Mouse (Mus musculus): ENCODE measurements around the gene Scaf1. TPM values are rescaled to one million over a fixed set of nuclear protein-coding genes. Genes with fewer than 3 reads are reported as not detected.
"Not testable (repeated sequence)": the region's sequence is repeated elsewhere in the genome, so short reads cannot be mapped to it uniquely, and the experiment has no call there.

Scaf1 gene
- polyA plus RNA-seq, 1 experiment from 2014 or later = 42.1 TPM

DNA sequence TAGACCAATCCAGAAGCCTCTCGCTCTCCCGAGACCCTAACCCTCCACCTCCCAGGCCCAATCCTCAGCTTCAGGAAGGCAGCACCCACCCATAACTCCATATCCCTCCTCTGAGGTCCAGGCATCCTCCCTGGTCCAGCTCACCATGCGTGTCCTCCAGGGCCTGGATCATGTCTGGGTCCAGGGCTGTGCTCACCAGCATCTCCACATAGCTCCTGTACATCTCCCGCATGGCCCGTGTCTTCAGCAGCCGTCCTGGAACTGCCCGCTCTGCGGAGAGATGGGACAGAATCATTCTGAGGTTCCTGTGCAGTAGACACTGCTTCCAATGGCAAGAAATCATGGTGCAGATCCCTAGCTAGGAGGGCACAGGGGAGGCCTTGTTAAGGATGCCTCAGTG lies 14.7 kb upstream of the Scaf1 start:
- H3K9me3 ChIP-seq (ENCODE audit: control insufficient read depth, low read length) = no peaks in the 10 kb centered on the region
- H3K27ac ChIP-seq (ENCODE audit: low read length) = no peak overlapping the region
- H3K4me3 ChIP-seq (replicated peaks; ENCODE audit: low read length) = no peak overlapping the region
- H3K27me3 ChIP-seq (replicated peaks; ENCODE audit: control insufficient read depth, insufficient read depth, low read length) = no peaks in the 10 kb centered on the region
- no peaks in the 10 kb centered on the region for H3K4me1 ChIP-seq (replicated peaks; ENCODE audit: control insufficient read depth, insufficient read depth, low read length)
- H3K4me2 ChIP-seq (ENCODE audit: low read length) = no peak overlapping the region
- no peak for ATAC-seq
- WGBS = 94% methylated on average over 8 of the region's 8 CpGs
- peaks cover 53% of the 10 kb centered on the region for H3K36me3 ChIP-seq (ENCODE audit: control insufficient read depth, insufficient read depth)
- no peak overlapping the region for H3K9ac ChIP-seq (replicated peaks; ENCODE audit: low read depth, low read length)

DNA sequence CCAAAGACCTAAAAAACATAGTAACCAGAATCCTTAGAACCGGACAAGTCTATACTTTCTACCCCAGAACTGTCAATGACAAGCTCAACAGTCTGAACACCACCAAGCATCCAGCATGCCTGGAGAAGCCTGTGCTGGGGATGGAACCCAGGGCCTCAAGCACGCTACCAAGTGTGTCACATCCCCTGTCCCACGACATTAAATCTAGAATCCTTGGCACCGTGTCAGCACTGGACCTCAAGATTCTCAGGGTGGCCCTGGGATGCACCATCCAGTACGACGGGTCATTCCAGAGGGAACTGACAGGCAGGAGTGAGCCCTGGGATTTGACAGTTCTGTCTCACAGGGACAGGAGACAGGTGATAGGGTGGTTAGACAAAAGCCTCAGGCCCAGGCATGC lies 13.8 kb upstream of the Scaf1 start:
- H3K27me3 ChIP-seq (replicated peaks; ENCODE audit: control insufficient read depth, insufficient read depth, low read length) = no peaks in the 10 kb centered on the region
- no peak overlapping the region for H3K4me2 ChIP-seq (ENCODE audit: low read length)
- H3K4me3 ChIP-seq (replicated peaks; ENCODE audit: low read length) = no peak overlapping the region
- no peaks in the 10 kb centered on the region for H3K4me1 ChIP-seq (replicated peaks; ENCODE audit: control insufficient read depth, insufficient read depth, low read length)
- H3K9ac ChIP-seq (replicated peaks; ENCODE audit: low read depth, low read length) = no peak overlapping the region
- no peak for ATAC-seq
- H3K27ac ChIP-seq (ENCODE audit: low read length) = no peak overlapping the region
- H3K9me3 ChIP-seq (ENCODE audit: control insufficient read depth, low read length) = no peaks in the 10 kb centered on the region
- 93% methylated on average over 6 of the region's 6 CpGs for WGBS
- peaks cover 45% of the 10 kb centered on the region for H3K36me3 ChIP-seq (ENCODE audit: control insufficient read depth, insufficient read depth)

DNA sequence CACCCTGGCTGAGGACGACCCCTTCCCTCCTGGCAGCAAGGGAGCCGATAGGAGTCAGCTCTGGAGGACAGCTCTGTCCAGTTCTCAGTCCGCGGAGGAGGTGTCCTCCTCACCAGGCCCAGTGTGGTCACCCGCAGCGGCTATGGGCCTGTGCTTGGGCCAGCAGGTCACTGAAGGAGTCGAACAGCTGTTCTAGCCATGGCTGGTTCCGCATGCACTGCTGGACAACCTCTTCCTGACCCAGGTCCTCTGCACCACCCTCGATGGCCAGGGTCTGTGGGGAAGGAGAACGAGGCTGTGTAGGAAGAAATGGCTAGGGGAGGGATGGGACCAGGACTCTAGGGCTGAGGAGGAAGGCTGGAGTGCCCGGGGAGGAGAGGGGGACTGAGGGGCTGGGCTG lies 12.2 kb upstream of the Scaf1 start:
- no peak overlapping the region for H3K4me3 ChIP-seq (replicated peaks; ENCODE audit: low read length)
- peaks cover 28% of the 10 kb centered on the region for H3K36me3 ChIP-seq (ENCODE audit: control insufficient read depth, insufficient read depth)
- no peak for ATAC-seq
- H3K9ac ChIP-seq (replicated peaks; ENCODE audit: low read depth, low read length) = no peak overlapping the region
- H3K27me3 ChIP-seq (replicated peaks; ENCODE audit: control insufficient read depth, insufficient read depth, low read length) = no peaks in the 10 kb centered on the region
- H3K4me2 ChIP-seq (ENCODE audit: low read length) = no peak overlapping the region
- 90% methylated on average over 11 of the region's 11 CpGs for WGBS
- H3K4me1 ChIP-seq (replicated peaks; ENCODE audit: control insufficient read depth, insufficient read depth, low read length) = no peaks in the 10 kb centered on the region
- no peaks in the 10 kb centered on the region for H3K9me3 ChIP-seq (ENCODE audit: control insufficient read depth, low read length)
- no peak overlapping the region for H3K27ac ChIP-seq (ENCODE audit: low read length)

DNA sequence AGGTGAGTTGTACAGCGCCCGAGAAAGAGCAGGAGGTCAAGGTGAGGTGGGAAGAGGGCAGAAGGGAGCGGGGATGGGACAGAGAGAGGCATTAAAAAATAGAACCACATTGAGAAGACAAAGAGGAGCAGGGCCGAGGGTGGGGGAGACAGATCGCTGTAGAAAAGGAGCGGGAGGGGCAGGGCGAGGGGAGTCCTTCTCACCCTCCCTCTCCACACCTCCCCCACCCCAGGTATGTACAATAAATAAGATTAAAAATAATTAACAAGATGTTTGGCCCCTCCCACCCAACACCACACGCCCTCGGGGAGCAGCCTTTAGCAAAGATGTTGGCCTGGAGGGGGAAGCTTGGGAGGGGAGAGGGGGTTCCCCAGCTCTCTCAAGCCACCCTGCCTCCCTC lies 11.6 kb upstream of the Scaf1 start:
- 94% methylated on average over 9 of the region's 9 CpGs for WGBS
- H3K36me3 ChIP-seq (ENCODE audit: control insufficient read depth, insufficient read depth) = peaks cover 24% of the 10 kb centered on the region
- no peak overlapping the region for H3K27ac ChIP-seq (ENCODE audit: low read length)
- no peaks in the 10 kb centered on the region for H3K4me1 ChIP-seq (replicated peaks; ENCODE audit: control insufficient read depth, insufficient read depth, low read length)
- H3K9me3 ChIP-seq (ENCODE audit: control insufficient read depth, low read length) = no peaks in the 10 kb centered on the region
- no peak overlapping the region for H3K9ac ChIP-seq (replicated peaks; ENCODE audit: low read depth, low read length)
- no peak overlapping the region for H3K4me3 ChIP-seq (replicated peaks; ENCODE audit: low read length)
- H3K4me2 ChIP-seq (ENCODE audit: low read length) = no peak overlapping the region
- no peak for ATAC-seq
- no peaks in the 10 kb centered on the region for H3K27me3 ChIP-seq (replicated peaks; ENCODE audit: control insufficient read depth, insufficient read depth, low read length)

- no peak overlapping the region for H3K4me2 ChIP-seq (ENCODE audit: low read length)
- H3K4me3 ChIP-seq (replicated peaks; ENCODE audit: low read length) = no peak overlapping the region
- H3K9ac ChIP-seq (replicated peaks; ENCODE audit: low read depth, low read length) = no peak overlapping the region
- H3K27me3 ChIP-seq (replicated peaks; ENCODE audit: control insufficient read depth, insufficient read depth, low read length) = no peaks in the 10 kb centered on the region
- no peaks in the 10 kb centered on the region for H3K4me1 ChIP-seq (replicated peaks; ENCODE audit: control insufficient read depth, insufficient read depth, low read length)
- ATAC-seq = 0 out of 2 replicates have a peak, but pooled peaks have one; percentile 18
- no peaks in the 10 kb centered on the region for H3K9me3 ChIP-seq (ENCODE audit: control insufficient read depth, low read length)
- H3K36me3 ChIP-seq (ENCODE audit: control insufficient read depth, insufficient read depth) = peaks cover 20% of the 10 kb centered on the region
- WGBS = 56% methylated on average over 2 of the region's 2 CpGs
- no peak overlapping the region for H3K27ac ChIP-seq (ENCODE audit: low read length)
These were observed 10.1 kb upstream of the Scaf1 start for GRCm38 (mm10) chr7:45026256-45026655.

DNA sequence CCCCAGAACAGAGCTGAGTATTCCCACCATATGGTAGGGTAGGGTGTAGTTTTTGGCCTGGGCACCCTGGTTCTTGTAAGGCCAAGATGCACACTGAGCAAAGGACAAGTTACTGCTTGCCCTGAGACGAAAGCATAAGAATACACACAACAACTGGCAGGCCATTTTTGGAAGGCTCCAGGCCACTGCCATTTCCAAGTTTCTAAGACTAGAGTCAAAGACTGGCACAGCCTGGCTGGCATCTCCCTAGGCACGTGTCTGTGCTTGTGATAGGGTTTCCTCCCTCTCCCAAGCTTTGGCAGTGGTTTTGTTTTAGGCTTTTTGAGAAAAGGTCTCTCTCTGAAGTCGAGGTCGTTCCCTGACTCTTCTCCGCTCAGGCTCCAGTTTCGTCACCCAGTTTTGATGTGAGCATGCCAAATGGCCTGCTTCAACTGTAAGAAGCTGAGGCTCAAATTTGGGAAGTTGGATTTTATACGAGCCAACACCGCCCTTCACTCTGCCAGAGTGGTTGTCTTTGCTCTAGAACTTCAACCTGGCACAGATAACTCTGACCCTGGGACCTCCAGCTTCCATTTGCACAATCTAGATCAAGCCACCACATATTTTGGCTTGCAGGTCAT lies 9.5 kb upstream of the Scaf1 start:
- Histone ChIP-seq H3K4me2 (ENCODE audit: low read length) (no peak overlapping the region), H3K4me3 (replicated peaks; ENCODE audit: low read length) (no peak overlapping the region), H3K27ac (ENCODE audit: low read length) (no peak overlapping the region; the same call in 1 of the 2 replicates), H3K36me3 (ENCODE audit: control insufficient read depth, insufficient read depth) (peaks cover 15% of the 10 kb centered on the region), H3K9ac (replicated peaks; ENCODE audit: low read depth, low read length) (no peak overlapping the region), H3K4me1 (replicated peaks; ENCODE audit: control insufficient read depth, insufficient read depth, low read length) (no peaks in the 10 kb centered on the region), H3K27me3 (replicated peaks; ENCODE audit: control insufficient read depth, insufficient read depth, low read length) (no peaks in the 10 kb centered on the region), H3K9me3 (ENCODE audit: control insufficient read depth, low read length) (no peaks in the 10 kb centered on the region)
- WGBS = 78% methylated on average over 8 of the region's 8 CpGs
- ATAC-seq = no peak

GRCm38 (mm10) chr7:45024281-45025248 lies 8.4 kb upstream of the Scaf1 start:
- 87% methylated on average over 15 of the region's 15 CpGs for WGBS
- Histone ChIP-seq H3K36me3 (ENCODE audit: control insufficient read depth, insufficient read depth) (peaks cover 8% of the 10 kb centered on the region), H3K27ac (ENCODE audit: low read length) (peak overlapping the region; percentile 4; the same call in 1 of the 2 replicates), H3K4me3 (replicated peaks; ENCODE audit: low read length) (no peak overlapping the region), H3K9ac (replicated peaks; ENCODE audit: low read depth, low read length) (no peak overlapping the region), H3K27me3 (replicated peaks; ENCODE audit: control insufficient read depth, insufficient read depth, low read length) (no peaks in the 10 kb centered on the region), H3K4me1 (replicated peaks; ENCODE audit: control insufficient read depth, insufficient read depth, low read length) (no peaks in the 10 kb centered on the region), H3K9me3 (ENCODE audit: control insufficient read depth, low read length) (no peaks in the 10 kb centered on the region), H3K4me2 (ENCODE audit: low read length) (no peak overlapping the region)
- ATAC-seq = no peak

DNA sequence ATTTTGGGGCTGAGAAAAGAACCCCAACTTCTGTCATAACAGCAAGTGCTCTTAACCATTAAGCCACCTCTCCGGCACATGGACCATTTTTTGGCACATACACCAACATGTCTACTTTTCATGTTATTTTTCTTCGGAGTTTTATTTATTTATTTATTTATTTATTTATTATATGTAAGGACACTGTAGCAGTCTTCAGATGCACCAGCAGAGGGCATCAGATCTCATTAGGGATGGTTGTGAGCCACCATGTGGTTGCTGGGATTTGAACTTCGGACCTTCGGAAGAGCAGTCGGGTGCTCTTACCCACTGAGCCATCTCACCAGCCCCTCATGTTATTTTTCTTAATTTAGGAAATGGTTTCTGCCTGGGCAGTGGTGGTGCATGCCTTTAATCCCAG lies 7.5 kb upstream of the Scaf1 start:
- not testable (repeated sequence) for H3K9me3 ChIP-seq (ENCODE audit: control insufficient read depth, low read length); H3K9ac ChIP-seq (replicated peaks; ENCODE audit: low read depth, low read length); ATAC-seq; H3K4me1 ChIP-seq (replicated peaks; ENCODE audit: control insufficient read depth, insufficient read depth, low read length); H3K27me3 ChIP-seq (replicated peaks; ENCODE audit: control insufficient read depth, insufficient read depth, low read length); H3K36me3 ChIP-seq (ENCODE audit: control insufficient read depth, insufficient read depth); H3K27ac ChIP-seq (ENCODE audit: low read length); H3K4me3 ChIP-seq (replicated peaks; ENCODE audit: low read length); H3K4me2 ChIP-seq (ENCODE audit: low read length)
- WGBS = 79% methylated on average over 5 of the region's 5 CpGs

GRCm38 (mm10) chr7:45020225-45020624 lies 4.1 kb upstream of the Scaf1 start:
- H3K36me3 ChIP-seq (ENCODE audit: control insufficient read depth, insufficient read depth) = no peaks in the 10 kb centered on the region
- no peaks in the 10 kb centered on the region for H3K9me3 ChIP-seq (ENCODE audit: control insufficient read depth, low read length)
- 77% methylated on average over 9 of the region's 9 CpGs for WGBS
- H3K27ac ChIP-seq (ENCODE audit: low read length) = no peak overlapping the region
- no peak overlapping the region for H3K9ac ChIP-seq (replicated peaks; ENCODE audit: low read depth, low read length)
- H3K27me3 ChIP-seq (replicated peaks; ENCODE audit: control insufficient read depth, insufficient read depth, low read length) = 0 out of 2 replicates have a peak, but pooled peaks cover 6% of the 10 kb centered on the region
- ATAC-seq = no peak
- no peak overlapping the region for H3K4me2 ChIP-seq (ENCODE audit: low read length)
- peaks cover 16% of the 10 kb centered on the region for H3K4me1 ChIP-seq (replicated peaks; ENCODE audit: control insufficient read depth, insufficient read depth, low read length)
- no peak overlapping the region for H3K4me3 ChIP-seq (replicated peaks; ENCODE audit: low read length)

Measured in forebrain, embryonic 16.5 days (tissue).